Mouse (Mus musculus) liver, embryonic 15.5 days (tissue): ENCODE measurements at regions not wholly inside any gene's neighbourhood (a gene's known extent, or its start where the extent isn't known, plus 50 kb on each side); places are given as distances from the start of the nearest gene placed in this dataset.

ENCODE experiments used
- ATAC-seq: fragments of 200-750 bp; cut with Nextera tagmentation; 2 replicates; pipeline ENCODE4 v1.8.0; 2017; ENCODE audit warnings: moderate number of reproducible peaks, mild to moderate bottlenecking, moderate library complexity; ENCODE audit not compliant: insufficient read depth
- H3K27ac ChIP-seq: fragments of 300-500 bp; sonication (generic); replicated peaks from 2 replicates; pipeline ENCODE4 v1.5.1; 2015; ENCODE audit warnings: mild to moderate bottlenecking, inconsistent platforms
- H3K27me3 ChIP-seq: fragments of 300-500 bp; sonication (generic); 2 replicates; pipeline ENCODE4 v1.6.1; 2015; ENCODE audit warnings: mild to moderate bottlenecking, inconsistent platforms
- H3K36me3 ChIP-seq: fragments of 300-500 bp; sonication (generic); replicated peaks from 2 replicates; pipeline ENCODE4 v1.6.1; 2015; ENCODE audit warnings: moderate library complexity, mild to moderate bottlenecking, inconsistent platforms
- H3K4me1 ChIP-seq: fragments of 300-500 bp; sonication (generic); replicated peaks from 2 replicates; pipeline ENCODE4 v1.6.1; 2015; ENCODE audit warnings: inconsistent platforms
- H3K4me2 ChIP-seq: fragments of 300-500 bp; sonication (generic); 2 replicates; pipeline ENCODE4 v1.6.1; 2015; ENCODE audit warnings: moderate library complexity, mild to moderate bottlenecking, inconsistent platforms
- H3K4me3 ChIP-seq: fragments of 300-500 bp; sonication (generic); replicated peaks from 2 replicates; pipeline ENCODE4 v1.5.1; 2015; ENCODE audit warnings: mild to moderate bottlenecking, inconsistent platforms
- H3K9ac ChIP-seq: fragments of 300-500 bp; sonication (generic); 2 replicates; pipeline ENCODE4 v1.6.1; 2015; ENCODE audit warnings: moderate library complexity, mild to moderate bottlenecking, inconsistent platforms
- H3K9me3 ChIP-seq: fragments of 300-500 bp; sonication (generic); replicated peaks from 2 replicates; pipeline ENCODE4 v1.6.1; 2016; ENCODE audit warnings: inconsistent platforms
- WGBS: fragments of 180-500 bp; shearing (Covaris S2); methylation state at CpG from one replicate; pipeline ENCODE4 v1.1.7; 2015; ENCODE audit warnings: mixed read lengths; ENCODE audit not compliant: insufficient replicate concordance; 5-methylcytosine and 5-hydroxymethylcytosine counted together

DNA sequence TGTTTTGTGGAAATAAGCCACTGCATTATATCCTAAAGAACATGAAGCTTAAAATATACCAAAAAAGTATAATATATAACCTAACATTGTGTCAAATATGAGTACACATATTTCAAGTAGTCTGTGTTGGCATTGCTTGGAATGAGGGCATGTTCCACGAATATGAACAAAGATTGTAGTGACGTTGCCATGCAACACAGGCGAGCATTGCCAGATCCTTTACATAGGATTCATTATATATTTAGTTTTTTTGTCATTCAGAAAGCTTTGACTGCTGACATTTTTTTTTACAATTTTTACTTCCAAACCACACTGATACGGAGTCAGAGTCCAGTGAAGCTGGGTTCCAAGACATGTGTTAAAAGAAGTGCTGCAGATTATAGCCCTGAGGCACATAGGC is 900.1 kb downstream of the Efnb2 start:
- Histone ChIP-seq H3K9me3 (no peaks in the 10 kb centered on the region), H3K36me3 (no peaks in the 10 kb centered on the region), H3K4me2 (no peak overlapping the region), H3K4me1 (no peaks in the 10 kb centered on the region), H3K4me3 (no peak overlapping the region), H3K27ac (no peak overlapping the region), H3K27me3 (no peaks in the 10 kb centered on the region), H3K9ac (no peak overlapping the region)
- 59% methylated on average over 4 of the region's 4 CpGs for WGBS
- no peak for ATAC-seq

DNA sequence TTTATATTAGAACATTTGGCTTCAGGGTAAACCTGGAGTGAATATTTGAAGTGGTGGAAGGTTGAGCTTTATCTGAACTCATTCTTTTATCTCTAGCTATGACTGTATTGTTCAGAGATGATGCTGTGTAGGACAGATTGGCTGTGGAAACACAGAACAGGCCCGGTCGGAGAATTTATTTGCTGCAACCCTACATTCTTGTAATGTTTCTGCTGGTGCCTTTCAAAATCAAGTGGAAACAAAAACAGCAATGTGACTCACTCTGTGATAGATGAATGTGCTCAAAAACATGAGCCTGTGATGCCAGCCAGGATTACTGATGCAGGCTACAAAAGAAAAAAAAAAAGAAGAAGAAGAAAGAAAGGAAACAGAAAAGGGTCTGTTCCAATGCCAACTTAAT is 928.3 kb downstream of the Efnb2 start:
- no peak overlapping the region for H3K27ac ChIP-seq
- no peaks in the 10 kb centered on the region for H3K9me3 ChIP-seq
- H3K4me2 ChIP-seq = no peak overlapping the region
- no peak overlapping the region for H3K4me3 ChIP-seq
- H3K36me3 ChIP-seq = no peaks in the 10 kb centered on the region
- H3K27me3 ChIP-seq = no peaks in the 10 kb centered on the region
- H3K9ac ChIP-seq = no peak overlapping the region
- WGBS = 54% methylated on average over 2 of the region's 2 CpGs
- no peaks in the 10 kb centered on the region for H3K4me1 ChIP-seq
- ATAC-seq = no peak

DNA sequence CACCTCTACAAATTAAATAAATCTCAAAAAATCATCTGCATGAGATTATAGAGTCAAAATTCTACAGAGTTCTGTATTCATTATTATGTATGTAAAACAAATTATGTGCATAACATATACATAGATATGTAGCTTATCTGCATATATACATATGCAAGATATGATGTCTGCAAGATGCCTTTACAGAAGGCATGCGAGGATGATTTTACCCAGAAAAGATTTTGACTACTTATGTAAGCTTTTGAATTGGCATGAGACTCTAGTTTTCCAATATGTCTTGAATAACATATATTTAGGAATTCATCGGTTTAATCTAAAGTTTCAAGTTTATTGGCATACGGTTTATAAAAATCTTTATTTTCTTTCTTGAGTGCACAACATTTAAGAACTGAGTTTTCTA is 939.2 kb downstream of the Efnb2 start:
- H3K27ac ChIP-seq = no peak overlapping the region
- no peaks in the 10 kb centered on the region for H3K4me1 ChIP-seq
- H3K9me3 ChIP-seq = no peaks in the 10 kb centered on the region
- 67% methylated on average over 3 of the region's 3 CpGs for WGBS
- H3K36me3 ChIP-seq = no peaks in the 10 kb centered on the region
- H3K4me3 ChIP-seq = no peak overlapping the region
- H3K27me3 ChIP-seq = no peaks in the 10 kb centered on the region
- H3K9ac ChIP-seq = no peak overlapping the region
- no peak overlapping the region for H3K4me2 ChIP-seq
- ATAC-seq = no peak

DNA sequence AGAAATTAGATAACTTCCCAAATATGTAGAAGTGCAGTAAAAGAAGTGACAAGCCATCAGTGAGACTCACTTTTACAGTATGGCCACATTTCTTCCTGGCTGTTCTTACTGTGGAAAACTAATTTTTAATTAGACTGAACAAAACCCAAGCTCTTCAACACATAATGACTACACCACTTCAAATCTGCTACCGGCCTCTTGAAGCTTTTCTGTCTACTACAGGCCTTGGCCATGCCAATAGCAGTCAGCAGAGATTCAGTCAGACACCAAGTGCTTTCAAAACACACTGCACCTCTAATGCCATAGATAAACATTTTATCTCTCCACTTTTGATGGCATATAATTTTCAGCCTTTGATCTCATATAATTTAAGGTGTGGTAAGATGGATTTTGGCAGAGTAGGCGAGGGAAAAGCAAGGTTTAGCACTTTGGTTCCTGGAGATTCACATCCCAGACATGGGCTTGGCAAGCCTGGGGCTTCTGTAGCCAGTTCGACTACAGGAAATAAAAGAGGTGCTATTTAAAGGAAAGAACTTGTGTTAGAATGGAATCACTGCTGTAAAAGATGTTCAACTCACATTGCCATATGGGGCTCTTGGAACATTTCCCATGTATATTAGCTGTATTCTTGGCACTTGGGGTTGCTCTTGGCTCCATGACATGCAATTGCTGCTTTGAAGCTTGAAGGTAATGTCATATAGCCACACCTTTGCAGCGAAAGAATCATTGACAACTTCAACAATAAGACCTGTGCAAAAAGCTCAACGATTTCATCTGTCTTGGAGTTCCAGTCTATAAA is 941.9 kb downstream of the Efnb2 start:
- no peak overlapping the region for H3K4me2 ChIP-seq
- H3K9ac ChIP-seq = no peak overlapping the region
- no peak overlapping the region for H3K27ac ChIP-seq
- H3K4me1 ChIP-seq = no peaks in the 10 kb centered on the region
- 43% methylated on average over 5 of the region's 5 CpGs for WGBS
- H3K9me3 ChIP-seq = no peaks in the 10 kb centered on the region
- H3K36me3 ChIP-seq = no peaks in the 10 kb centered on the region
- ATAC-seq = no peak
- no peaks in the 10 kb centered on the region for H3K27me3 ChIP-seq
- no peak overlapping the region for H3K4me3 ChIP-seq

DNA sequence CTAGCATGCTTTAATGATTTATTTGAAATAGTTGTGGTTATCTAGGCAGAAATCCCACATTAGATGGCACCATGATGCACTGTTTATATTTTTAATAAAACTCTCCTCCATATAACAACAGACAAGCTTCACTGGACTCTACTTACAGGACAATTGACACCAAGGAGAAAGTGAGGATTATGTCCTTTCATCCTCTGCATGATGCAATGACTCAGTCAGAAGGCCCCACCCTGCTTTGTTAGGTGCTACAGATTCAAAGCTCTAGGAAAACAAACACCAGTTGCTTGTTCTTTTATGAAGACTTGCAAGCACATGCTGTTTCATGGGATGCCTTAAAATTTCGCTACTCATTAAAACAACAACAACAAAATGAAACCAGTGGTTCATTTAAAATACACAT is 950.3 kb downstream of the Efnb2 start:
- no peak overlapping the region for H3K4me3 ChIP-seq
- no peak for ATAC-seq

DNA sequence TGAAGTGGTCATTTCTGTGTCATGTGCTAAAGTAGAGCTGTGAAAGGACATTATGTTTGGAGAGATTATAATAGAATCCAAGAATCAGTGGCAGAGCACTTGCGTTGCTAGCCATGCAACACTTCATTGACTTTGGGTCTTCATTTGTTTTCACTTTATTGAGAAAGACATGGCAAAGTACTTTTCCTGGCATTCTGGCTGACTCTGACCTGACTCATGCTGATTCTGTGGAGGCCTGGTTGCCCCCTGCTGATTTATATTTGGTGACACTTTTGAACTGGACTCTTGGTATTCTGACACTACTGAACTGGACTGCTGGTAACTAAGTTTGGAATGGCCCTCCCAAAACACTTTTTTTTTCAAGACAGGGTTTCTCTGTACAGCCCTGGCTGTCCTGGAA is 951.6 kb downstream of the Efnb2 start:
- no peak for ATAC-seq
- H3K4me3 ChIP-seq = no peak overlapping the region
- H3K27ac ChIP-seq = no peak overlapping the region
- no peaks in the 10 kb centered on the region for H3K36me3 ChIP-seq
- H3K4me2 ChIP-seq = no peak overlapping the region
- no peaks in the 10 kb centered on the region for H3K27me3 ChIP-seq
- H3K9me3 ChIP-seq = no peaks in the 10 kb centered on the region
- H3K9ac ChIP-seq = no peak overlapping the region
- no peaks in the 10 kb centered on the region for H3K4me1 ChIP-seq
- WGBS = 60% methylated on average over 1 of the region's 1 CpGs

More for the DNA sequence above, 950.3 kb downstream of the Efnb2 start:
- no peak overlapping the region for H3K27ac ChIP-seq
- no peak overlapping the region for H3K4me2 ChIP-seq
- H3K27me3 ChIP-seq = no peaks in the 10 kb centered on the region
- no peaks in the 10 kb centered on the region for H3K9me3 ChIP-seq
- no peaks in the 10 kb centered on the region for H3K4me1 ChIP-seq
- H3K36me3 ChIP-seq = no peaks in the 10 kb centered on the region
- 33% methylated on average over 1 of the region's 1 CpGs for WGBS
- H3K9ac ChIP-seq = no peak overlapping the region

DNA sequence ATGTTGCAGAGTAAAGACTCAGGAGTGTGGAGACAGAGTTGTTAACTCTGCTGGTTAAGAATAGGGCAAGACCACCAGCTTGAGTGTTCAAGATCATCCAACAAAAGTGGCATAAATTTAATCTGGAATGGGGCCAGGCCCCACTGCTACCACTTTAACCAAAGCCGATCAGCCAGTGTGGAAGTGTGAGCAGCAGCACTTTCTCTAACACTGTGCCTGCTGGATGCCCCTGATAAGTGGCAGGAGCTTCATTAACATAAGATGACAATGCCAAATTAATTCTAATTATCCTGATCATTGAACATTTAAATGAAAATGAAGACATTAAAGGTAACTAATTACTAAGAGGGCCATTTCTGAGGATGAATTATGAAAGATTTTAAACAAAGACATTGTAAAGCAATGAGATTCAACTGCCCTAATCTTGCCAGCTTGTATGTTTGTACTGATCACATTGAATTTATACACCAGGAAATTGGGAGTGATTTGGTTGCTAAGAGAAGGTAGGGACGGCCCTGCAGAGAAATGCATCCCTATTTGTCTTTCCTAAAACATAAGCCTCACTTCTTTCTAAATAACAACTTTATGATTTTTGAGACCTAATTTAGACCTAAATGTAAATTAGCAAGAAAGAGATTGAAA is 969.6 kb downstream of the Efnb2 start:
- H3K27ac ChIP-seq = no peak overlapping the region
- H3K4me1 ChIP-seq = no peaks in the 10 kb centered on the region
- no peak overlapping the region for H3K4me3 ChIP-seq
- H3K27me3 ChIP-seq = no peaks in the 10 kb centered on the region
- no peaks in the 10 kb centered on the region for H3K36me3 ChIP-seq
- ATAC-seq = no peak
- H3K9me3 ChIP-seq = no peaks in the 10 kb centered on the region
- no peak overlapping the region for H3K9ac ChIP-seq
- no peak overlapping the region for H3K4me2 ChIP-seq
- WGBS = 56% methylated on average over 2 of the region's 2 CpGs

DNA sequence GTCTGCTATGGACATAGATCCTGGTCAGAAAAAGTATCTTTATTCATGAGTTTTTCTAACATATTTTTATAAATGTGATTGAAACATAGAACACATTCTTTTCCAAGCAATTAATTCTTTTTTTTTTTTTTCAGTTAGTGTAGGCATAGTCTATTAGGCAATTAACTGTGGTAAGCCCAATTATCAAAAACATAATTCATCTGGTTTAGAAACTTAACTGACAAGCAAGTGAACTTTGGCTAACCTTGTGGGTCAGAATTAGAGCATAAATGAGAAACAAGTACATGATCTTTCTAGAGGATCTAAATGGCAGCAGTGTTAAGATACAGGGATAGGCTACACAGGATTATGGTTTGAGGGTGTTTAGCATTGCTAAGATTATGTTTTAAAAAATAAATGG is 1007.2 kb downstream of the Efnb2 start:
- Histone ChIP-seq H3K27ac (no peak overlapping the region), H3K36me3 (no peaks in the 10 kb centered on the region), H3K4me2 (no peak overlapping the region), H3K9me3 (no peaks in the 10 kb centered on the region), H3K27me3 (no peaks in the 10 kb centered on the region), H3K9ac (no peak overlapping the region), H3K4me1 (no peaks in the 10 kb centered on the region), H3K4me3 (no peak overlapping the region)
- ATAC-seq = no peak
